Mouse (Mus musculus) v-Abl transformed pro-B cells (cell line): ENCODE results near the gene Fbxl12.

Experiments
- in situ Hi-C, 2 experiments: fragments of 400-800 bp; cut with MboI; formaldehyde crosslinking; loops; one replicate each; pipeline ENCODE4 v1.15.1; 2025; ENCODE audit not compliant: unreplicated experiment in 2 of 2

Gene Fbxl12

GRCm38 (mm10) chr9:20657546-20657945 is 13.0 kb upstream of the Fbxl12 start:
- in situ Hi-C loops, result loop anchor here (5.0 to 10.0 kb wide), 5 partner anchors 53 to 193 kb away; partner anchors contain the start of genes Zfp426 (in 2 of the 2), Zfp26 (in 1 of the 2) and Zfp846 (in 1 of the 2)

- in situ Hi-C loops, result loop anchor here (5.0 to 10.0 kb wide), 4 partner anchors 49 to 189 kb away; partner anchors contain the start of genes Zfp26 (in 1 of the 2), Zfp426 (in 1 of the 2) and Zfp846 (in 1 of the 2)
These were observed 9.3 kb upstream of the Fbxl12 start for GRCm38 (mm10) chr9:20653859-20654258.

GRCm38 (mm10) chr9:20652260-20652658 is 7.7 kb upstream of the Fbxl12 start:
- in situ Hi-C loops, result loop anchor here (5.0 to 10.0 kb wide), 4 partner anchors 47 to 187 kb away; partner anchors contain the start of genes Zfp26 (in 1 of the 2), Zfp426 (in 1 of the 2) and Zfp846 (in 1 of the 2)

DNA sequence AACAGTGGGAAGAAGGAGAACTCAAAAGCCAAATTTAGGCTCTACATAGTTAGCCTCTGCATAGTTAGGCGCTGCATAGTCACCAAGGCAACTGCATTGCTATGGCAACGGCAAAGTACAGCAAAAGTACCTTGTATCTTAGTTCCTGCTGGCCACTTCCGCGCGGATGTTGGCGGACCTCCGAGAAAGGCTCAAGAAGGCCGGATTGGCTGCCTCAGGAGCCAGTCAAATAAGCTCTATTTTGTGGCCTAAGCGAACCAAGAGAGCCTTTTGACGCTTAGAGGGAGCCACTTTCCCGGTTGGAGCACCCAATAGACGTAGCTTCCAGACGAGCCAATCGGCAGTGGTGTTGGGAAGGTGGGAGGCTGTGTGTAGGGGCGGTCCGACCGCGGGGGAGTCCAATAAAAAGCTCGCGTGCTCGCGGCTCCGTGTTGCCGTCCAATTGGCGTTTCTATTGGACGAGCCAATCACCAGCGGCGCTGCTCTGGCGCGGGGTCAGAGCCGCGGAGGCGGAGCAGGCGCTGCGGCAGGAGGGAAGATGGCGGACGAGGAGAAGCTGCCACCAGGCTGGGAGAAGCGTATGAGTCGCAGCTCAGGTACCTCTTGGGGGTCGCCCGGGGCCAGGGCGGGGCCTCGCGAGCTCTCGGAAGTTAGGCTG is 7.2 kb upstream of the Fbxl12 start, which contains the start of gene Pin1:
TSS of gene Pin1 (plus strand) at position 494 of the 658 bp plus-strand sequence.
- in situ Hi-C loops, result loop anchor here (5.0 to 10.0 kb wide), 4 partner anchors 47 to 187 kb away; partner anchors contain the start of genes Zfp26 (in 1 of the 2), Zfp426 (in 1 of the 2) and Zfp846 (in 1 of the 2)

GRCm38 (mm10) chr9:20645121-20645520 is 554 bp upstream of the Fbxl12 start:
- in situ Hi-C loops, result loop anchor here (25.0 kb wide), 5 partner anchors 492 to 1817 kb away; partner anchors contain the start of genes Gm17545 (in 2 of the 2), Rp9 (in 2 of the 2), Cdc37 (in 1 of the 2) and Dnm2 (in 1 of the 2)

DNA sequence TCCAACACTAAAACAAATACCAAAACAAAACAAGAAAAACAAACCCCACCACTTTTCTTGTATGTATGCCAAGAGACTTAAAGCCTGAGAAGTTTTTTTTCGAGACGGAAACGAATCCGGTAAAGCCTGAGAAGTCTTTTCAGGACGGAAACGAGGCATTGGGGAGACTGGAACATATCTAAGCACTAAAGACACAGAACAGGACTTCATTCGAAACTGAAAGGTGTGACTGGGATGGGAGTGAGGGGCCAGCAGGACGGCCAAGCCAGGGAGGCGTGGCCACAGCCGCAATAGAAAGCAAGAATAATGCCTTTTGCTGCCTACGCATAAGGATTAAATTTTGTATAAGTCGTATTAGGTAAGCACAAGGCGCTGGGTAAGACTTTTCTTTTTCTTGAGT is 786 bp downstream of the Fbxl12 start:
- in situ Hi-C loops, result loop anchor here (25.0 kb wide), 5 partner anchors 494 to 1819 kb away; partner anchors contain the start of genes Gm17545 (in 2 of the 2), Rp9 (in 2 of the 2), Cdc37 (in 1 of the 2) and Dnm2 (in 1 of the 2)

GRCm38 (mm10) chr9:20642896-20643466 is 1.6 kb downstream of the Fbxl12 start:
- in situ Hi-C loops, result loop anchor here (25.0 kb wide), 5 partner anchors 494 to 1819 kb away; partner anchors contain the start of genes Gm17545 (in 2 of the 2), Rp9 (in 2 of the 2), Cdc37 (in 1 of the 2) and Dnm2 (in 1 of the 2)

- in situ Hi-C loops, result loop anchor here (25.0 kb wide), 5 partner anchors 495 to 1820 kb away; partner anchors contain the start of genes Gm17545 (in 2 of the 2), Rp9 (in 2 of the 2), Cdc37 (in 1 of the 2) and Dnm2 (in 1 of the 2)
These were observed 2.3 kb downstream of the Fbxl12 start, which contains the start of gene Ubl5 for GRCm38 (mm10) chr9:20642101-20642895. Ubl5 (plus strand) TSS chr9:20642878.

DNA sequence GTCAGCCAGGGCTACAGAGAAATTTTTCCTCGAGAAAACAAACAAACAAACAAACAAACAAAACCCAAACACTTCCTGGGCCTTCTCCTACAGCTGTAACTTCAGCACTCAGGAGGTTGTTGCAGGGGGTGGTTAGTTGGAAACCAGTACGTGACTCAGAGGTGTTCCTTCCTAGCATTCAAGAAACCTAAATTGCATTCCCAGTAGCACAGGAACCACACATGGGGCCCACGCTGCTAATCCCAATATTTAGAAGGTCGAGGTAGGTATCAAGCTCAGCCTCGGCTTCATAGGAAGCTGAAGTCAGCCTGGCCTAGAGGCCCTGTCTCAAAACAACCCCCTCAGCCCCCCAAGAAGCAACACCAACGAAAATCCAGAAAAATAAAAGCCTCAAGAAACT is 3.1 kb downstream of the Fbxl12 start:
- in situ Hi-C loops, result loop anchor here (25.0 kb wide), 5 partner anchors 496 to 1821 kb away; partner anchors contain the start of genes Gm17545 (in 2 of the 2), Rp9 (in 2 of the 2), Cdc37 (in 1 of the 2) and Dnm2 (in 1 of the 2)

GRCm38 (mm10) chr9:20639486-20639885 is 5.1 kb downstream of the Fbxl12 start:
- in situ Hi-C loops, result loop anchor here (10.0 to 25.0 kb wide), 6 partner anchors 245 to 1823 kb away; partner anchors contain the start of genes Gm17545 (in 2 of the 2), Rp9 (in 2 of the 2), Cdc37 (in 1 of the 2) and Dnm2 (in 1 of the 2)

- in situ Hi-C loops, result loop anchor here (10.0 to 25.0 kb wide), 6 partner anchors 246 to 1824 kb away; partner anchors contain the start of genes Gm17545 (in 2 of the 2), Rp9 (in 2 of the 2), Cdc37 (in 1 of the 2) and Dnm2 (in 1 of the 2)
These were observed 6.0 kb downstream of the Fbxl12 start for GRCm38 (mm10) chr9:20638552-20638951.

DNA sequence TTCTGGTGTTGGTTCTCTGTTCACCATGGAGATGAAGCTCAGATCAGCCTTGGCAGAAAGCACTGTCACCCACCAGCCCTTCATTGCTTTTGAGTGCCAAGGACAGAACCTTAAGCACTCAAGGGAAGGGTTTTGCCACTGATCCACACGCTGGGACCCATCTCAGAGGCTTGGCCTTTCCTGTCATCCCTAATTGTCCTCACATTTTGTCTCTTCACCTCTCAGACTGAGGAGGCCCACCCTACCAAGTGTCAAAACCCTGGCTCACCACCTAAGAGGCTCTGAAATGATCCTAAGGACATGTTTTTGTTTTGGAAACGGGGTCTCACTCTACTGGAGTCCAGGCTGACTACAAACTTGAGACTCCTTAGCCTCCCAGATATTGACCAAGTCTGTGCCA is 7.8 kb downstream of the Fbxl12 start:
- in situ Hi-C loops, result loop anchor here (10.0 to 25.0 kb wide), 6 partner anchors 248 to 1826 kb away; partner anchors contain the start of genes Gm17545 (in 2 of the 2), Rp9 (in 2 of the 2), Cdc37 (in 1 of the 2) and Dnm2 (in 1 of the 2)

DNA sequence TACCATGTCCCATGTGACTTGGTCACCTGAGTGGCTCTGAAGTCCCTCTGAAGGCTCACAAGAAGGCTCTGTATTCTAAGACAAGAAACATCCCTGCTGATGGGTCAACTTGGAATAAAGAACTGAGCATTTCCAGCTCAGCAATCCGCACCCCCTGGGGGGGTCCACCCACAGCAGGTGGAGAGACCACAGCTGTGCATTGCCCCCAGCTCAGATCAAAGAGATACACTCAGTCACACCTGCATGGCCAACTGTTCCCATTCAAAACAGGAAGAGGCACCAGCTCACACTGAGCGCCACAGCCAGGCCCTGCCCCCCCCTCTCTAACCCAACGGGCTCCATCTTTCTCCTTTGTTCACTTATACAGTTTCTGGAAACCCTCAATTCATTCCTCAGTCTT is 8.3 kb downstream of the Fbxl12 start:
- in situ Hi-C loops, result loop anchor here (10.0 to 25.0 kb wide), 6 partner anchors 249 to 1826 kb away; partner anchors contain the start of genes Gm17545 (in 2 of the 2), Rp9 (in 2 of the 2), Cdc37 (in 1 of the 2) and Dnm2 (in 1 of the 2)

GRCm38 (mm10) chr9:20635676-20636075 is 8.9 kb downstream of the Fbxl12 start:
- in situ Hi-C loops, result loop anchor here (10.0 to 25.0 kb wide), 6 partner anchors 249 to 1827 kb away; partner anchors contain the start of genes Gm17545 (in 2 of the 2), Rp9 (in 2 of the 2), Cdc37 (in 1 of the 2) and Dnm2 (in 1 of the 2)

GRCm38 (mm10) chr9:20631332-20631731 is 13.2 kb downstream of the Fbxl12 start:
- in situ Hi-C loops, result loop anchor here (10.0 to 25.0 kb wide), 6 partner anchors 253 to 1831 kb away; partner anchors contain the start of genes Gm17545 (in 2 of the 2), Rp9 (in 2 of the 2), Cdc37 (in 1 of the 2) and Dnm2 (in 1 of the 2)

- in situ Hi-C loops, result no loop called here
These were observed 27.9 kb downstream of the Fbxl12 start for GRCm38 (mm10) chr9:20616685-20617084.

DNA sequence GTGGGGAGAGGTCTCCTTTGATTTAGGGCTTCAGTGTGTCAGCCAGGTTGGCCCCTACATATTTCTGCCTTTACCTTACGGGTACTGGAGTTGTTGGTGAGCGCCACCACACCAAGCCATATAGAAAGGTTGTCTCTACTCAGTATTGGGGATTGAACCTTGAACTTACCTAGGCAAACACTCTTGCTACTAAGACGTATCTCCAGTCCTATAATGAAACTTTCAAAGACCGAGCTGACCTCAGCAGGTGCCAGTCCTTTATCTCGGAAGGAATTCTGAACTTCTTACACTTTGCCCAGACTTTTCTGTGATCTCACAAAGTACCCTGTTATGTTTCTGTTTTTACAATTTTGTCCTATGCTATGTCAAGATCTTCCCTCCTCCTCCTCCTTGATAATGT is 32.6 kb downstream of the Fbxl12 start:
- in situ Hi-C loops, result no loop called here

DNA sequence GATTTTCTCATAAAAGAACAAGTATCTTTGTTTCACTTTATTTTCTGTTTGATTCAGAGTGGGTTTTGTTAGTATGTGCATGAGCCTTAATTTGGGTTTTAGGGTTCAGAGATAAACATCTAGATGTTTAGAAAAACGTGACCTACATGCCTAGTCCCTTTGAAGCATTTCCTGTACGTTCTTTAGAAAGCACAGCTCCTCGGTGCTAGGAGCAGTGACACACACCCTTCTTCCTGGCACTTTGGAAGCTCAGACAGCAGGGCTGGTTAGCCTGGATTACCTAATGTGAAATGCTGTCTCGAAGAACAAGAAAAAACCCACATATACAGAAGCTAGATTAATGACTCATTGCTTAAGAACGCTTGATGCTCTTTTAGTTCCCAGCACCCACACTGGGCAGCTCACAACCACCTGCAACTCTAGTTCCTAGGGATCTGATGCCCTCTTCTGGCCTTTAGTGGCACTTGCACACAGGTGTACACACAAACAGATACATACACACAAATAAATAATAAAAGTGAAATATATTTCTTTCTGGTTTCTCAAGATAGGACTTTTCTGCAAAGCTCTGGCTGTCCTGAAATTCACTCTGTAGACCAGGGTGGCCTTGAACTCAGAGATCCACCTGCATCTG is 34.6 kb downstream of the Fbxl12 start:
- in situ Hi-C loops, result loop anchor here in 1 of 2 experiments (10.0 kb wide), 2 partner anchors 45 to 125 kb away; partner anchors contain the start of gene Pin1
